Mouse (Mus musculus) CH12.LX (cell line): ENCODE results near the gene Plekhf1. TPM values are rescaled to one million over a fixed set of nuclear protein-coding genes. Genes with fewer than 3 reads are reported as not detected.

Source experiments
- DNase-seq: peaks from one replicate; pipeline ENCODE4 v3.0.0-alpha.2; 2013; ENCODE audit errors: extremely low read depth
- H3K27ac ChIP-seq: 2 replicates; pipeline ENCODE4 v1.5.1; 2012; ENCODE audit warnings: low read depth, mild to moderate bottlenecking, control low read depth, moderate library complexity; ENCODE audit not compliant: insufficient read depth
- H3K27me3 ChIP-seq: replicated peaks from 2 replicates; pipeline ENCODE3; 2012; ENCODE audit warnings: inconsistent platforms
- H3K36me3 ChIP-seq, 2 experiments: replicated peaks in 1 of 2; 2 replicates each; pipeline versions ENCODE3 to v1.6.1; 2012; ENCODE audit warnings: inconsistent platforms in 1 of 2, low read length in 1 of 2, mild to moderate bottlenecking in 1 of 2, mixed read lengths in 1 of 2, moderate library complexity in 1 of 2; ENCODE audit not compliant: control insufficient read depth in 1 of 2, insufficient read depth in 1 of 2
- H3K4me1 ChIP-seq, 2 experiments: 2 replicates each; pipeline ENCODE4 v1.6.1; 2012; ENCODE audit warnings: inconsistent platforms in 1 of 2, moderate library complexity in 1 of 2; ENCODE audit not compliant: insufficient read depth in 2 of 2, control insufficient read depth in 1 of 2
- H3K4me2 ChIP-seq: 2 replicates; pipeline ENCODE4 v1.6.1; 2012; ENCODE audit warnings: low read depth, mild to moderate bottlenecking, control low read depth; ENCODE audit not compliant: poor library complexity, insufficient read depth, severe bottlenecking
- H3K4me3 ChIP-seq, 3 experiments: fragments of 150-350 bp in 1 of 3; sonication (generic) in 1 of 3; replicated peaks in 1 of 3; 2 replicates each; pipeline versions ENCODE3 to v1.5.1; 2011 to 2012; ENCODE audit warnings: low read depth in 2 of 3, low read length in 2 of 3, mild to moderate bottlenecking in 2 of 3, moderate library complexity in 2 of 3, control low read depth in 1 of 3, improper control_type of control experiment in 1 of 3, inconsistent platforms in 1 of 3, mixed read lengths in 1 of 3; ENCODE audit not compliant: poor library complexity in 1 of 3
- H3K79me2 ChIP-seq: replicated peaks from 2 replicates; pipeline ENCODE4 v1.6.1; 2012; ENCODE audit warnings: mild to moderate bottlenecking, moderate library complexity; ENCODE audit not compliant: control insufficient read depth, poor library complexity, insufficient read depth, severe bottlenecking; ENCODE audit errors: extremely low read depth
- H3K9ac ChIP-seq: 2 replicates; pipeline ENCODE4 v1.6.1; 2012; ENCODE audit warnings: low read depth, mild to moderate bottlenecking, control low read depth, moderate library complexity; ENCODE audit not compliant: insufficient read depth
- H3K9me3 ChIP-seq: replicated peaks from 2 replicates; pipeline ENCODE3; 2012; ENCODE audit warnings: low read length, inconsistent platforms, mixed read lengths
- CTCF ChIP-seq, 2 experiments: IDR thresholded peaks in 1 of 2; conservative IDR thresholded peaks in 1 of 2; 2 replicates each; pipeline ENCODE4 v1.5.1; 2011 to 2012; ENCODE audit warnings: low read depth in 2 of 2, low read length in 2 of 2, improper control_type of control experiment in 1 of 2, inconsistent platforms in 1 of 2, mild to moderate bottlenecking in 1 of 2, moderate library complexity in 1 of 2
- ELF1 ChIP-seq: IDR thresholded peaks from 2 replicates; pipeline ENCODE4 v1.6.1; 2014; ENCODE audit warnings: low read depth, mild to moderate bottlenecking, inconsistent platforms, low read length, improper control_type of control experiment
- ETS1 ChIP-seq: conservative IDR thresholded peaks from 2 replicates; pipeline ENCODE4 v1.6.1; 2012; ENCODE audit warnings: low read depth, mild to moderate bottlenecking, inconsistent platforms, low read length, improper control_type of control experiment, moderate library complexity
- JUN ChIP-seq: IDR thresholded peaks from 2 replicates; pipeline ENCODE4 v1.6.1; 2011; ENCODE audit warnings: low read depth, mild to moderate bottlenecking, low read length, improper control_type of control experiment, moderate library complexity; ENCODE audit not compliant: insufficient read depth
- KAT2A ChIP-seq: IDR thresholded peaks from 2 replicates; pipeline ENCODE4 v1.6.1; 2012; ENCODE audit warnings: low read length, improper control_type of control experiment, inconsistent platforms; ENCODE audit not compliant: insufficient replicate concordance
- MXI1 ChIP-seq: IDR thresholded peaks from 2 replicates; pipeline ENCODE4 v1.6.1; 2011; ENCODE audit warnings: mild to moderate bottlenecking, low read depth, low read length, improper control_type of control experiment
- MYC ChIP-seq: IDR thresholded peaks from 2 replicates; pipeline ENCODE4 v1.6.1; 2011; ENCODE audit warnings: low read depth, mild to moderate bottlenecking, improper control_type of control experiment, low read length
- NELFE ChIP-seq: IDR thresholded peaks from 2 replicates; pipeline ENCODE4 v1.6.1; 2011; ENCODE audit warnings: low read depth, low read length, improper control_type of control experiment
- POLR2A ChIP-seq: IDR thresholded peaks from 2 replicates; pipeline ENCODE4 v1.6.1; 2011; ENCODE audit warnings: low read depth, mild to moderate bottlenecking, improper control_type of control experiment, low read length
- POLR2AphosphoS2 ChIP-seq: IDR thresholded peaks from 2 replicates; pipeline ENCODE4 v1.6.1; 2011; ENCODE audit warnings: low read depth, low read length, improper control_type of control experiment
- RAD21 ChIP-seq: IDR thresholded peaks from 2 replicates; pipeline ENCODE4 v1.6.1; 2011; ENCODE audit warnings: low read depth, mild to moderate bottlenecking, low read length, improper control_type of control experiment, moderate library complexity
- RCOR1 ChIP-seq: conservative IDR thresholded peaks from 2 replicates; pipeline ENCODE4 v1.6.1; 2012; ENCODE audit warnings: low read depth, mild to moderate bottlenecking, inconsistent platforms, low read length, improper control_type of control experiment
- SIN3A ChIP-seq: IDR thresholded peaks from 2 replicates; pipeline ENCODE4 v1.6.1; 2012; ENCODE audit warnings: low read length, improper control_type of control experiment, inconsistent platforms
- SMC3 ChIP-seq: IDR thresholded peaks from 2 replicates; pipeline ENCODE4 v1.6.1; 2011; ENCODE audit warnings: low read depth, low read length, improper control_type of control experiment
- TBP ChIP-seq: conservative IDR thresholded peaks from 2 replicates; pipeline ENCODE4 v1.6.1; 2011; ENCODE audit warnings: low read depth, low read length, improper control_type of control experiment
- UBTF ChIP-seq: IDR thresholded peaks from 2 replicates; pipeline ENCODE4 v1.6.1; 2012; ENCODE audit warnings: low read depth, mild to moderate bottlenecking, inconsistent platforms, low read length, improper control_type of control experiment, moderate library complexity
- ZKSCAN1 ChIP-seq: IDR thresholded peaks from 2 replicates; pipeline ENCODE4 v1.6.1; 2012; ENCODE audit warnings: low read depth, inconsistent platforms, low read length, improper control_type of control experiment, borderline replicate concordance
- dilution Hi-C: fragments of 300-500 bp; cut with MboI; formaldehyde crosslinking; loops from 2 replicates; pipeline ENCODE4 v1.14.3; 2020; ENCODE audit warnings: low sequenced_read_pairs; ENCODE audit not compliant: extremely low pct_unique_long_range_greater_than_20kb, extremely low pct_ligation_motif_present
- in situ Hi-C: fragments of 300-500 bp; cut with MboI; formaldehyde crosslinking; loops from 3 replicates; pipeline ENCODE4 v1.14.3; 2019; ENCODE audit warnings: low sequenced_read_pairs, low pct_ligation_motif_present, low pct_unique_long_range_greater_than_20kb, mixed read lengths
- polyA plus RNA-seq: library from polyadenylated mRNA; unstranded; fragments of >175 nt; gene quantifications from 2 replicates; pipeline ENCODE4 v1.2.1, GENCODE M21; 2012; ENCODE audit warnings: low read depth; ENCODE audit not compliant: insufficient read length
- total RNA-seq, 2 experiments: library from RNA; depleted of rRNA; stranded (reverse); fragments of 300-350 nt in 1 of 2; fragments of >200 nt in 1 of 2; gene quantifications; 2 replicates each; pipeline ENCODE4 v1.2.3; 2012 to 2014

Plekhf1 gene
- total and polyA plus RNA-seq, 3 experiments, result 0.16 to 0.72 TPM; not detected in 1

- peaks cover 3 to 43% of the 10 kb centered on the region in 2 experiments for H3K36me3 ChIP-seq
- no peaks in the 10 kb centered on the region for H3K79me2 ChIP-seq
- no peak overlapping the region for H3K4me3 ChIP-seq
- H3K4me2 ChIP-seq, result no peak overlapping the region
- peaks cover 2% of the 10 kb centered on the region for H3K9me3 ChIP-seq
- H3K27ac ChIP-seq, result no peak overlapping the region
- no peak for TF ChIP-seq RAD21
- TF ChIP-seq POLR2A, result no peak
- no peak for TF ChIP-seq SMC3
- no peak for TF ChIP-seq SIN3A
- TF ChIP-seq ETS1, result no peak
- dilution Hi-C loops, result no loop called here
- no peak overlapping the region for H3K9ac ChIP-seq
- DNase-seq, result no peak
- no peaks in the 10 kb centered on the region for H3K27me3 ChIP-seq
- peaks cover 4 to 23% of the 10 kb centered on the region in 2 experiments; a peak in 3 of 4 replicates for H3K4me1 ChIP-seq
- in situ Hi-C loops, result no loop called here
Measured at GRCm38 (mm10) chr7:38188281-38189075, 39.3 kb downstream of the Plekhf1 start.

GRCm38 (mm10) chr7:38187796-38188195 is 40.0 kb downstream of the Plekhf1 start:
- H3K9me3 ChIP-seq, result peaks cover 2% of the 10 kb centered on the region
- peaks cover 3 to 41% of the 10 kb centered on the region in 2 experiments for H3K36me3 ChIP-seq
- dilution Hi-C loops, result no loop called here
- no peak overlapping the region for H3K27ac ChIP-seq
- H3K4me2 ChIP-seq, result no peak overlapping the region
- no peak for TF ChIP-seq ELF1
- TF ChIP-seq JUN, result no peak
- no peak for TF ChIP-seq UBTF
- no peak for TF ChIP-seq SMC3
- no peak for TF ChIP-seq KAT2A
- TF ChIP-seq RAD21, result no peak
- TF ChIP-seq SIN3A, result no peak
- no peak for TF ChIP-seq ZKSCAN1
- TF ChIP-seq NELFE, result no peak
- no peak for TF ChIP-seq RCOR1
- TF ChIP-seq MXI1, result no peak
- no peak for TF ChIP-seq TBP
- no peak for TF ChIP-seq POLR2AphosphoS2
- TF ChIP-seq POLR2A, result no peak
- no peak for TF ChIP-seq MYC
- no peak for TF ChIP-seq CTCF (conservative IDR thresholded peaks at IDR 0.05 in 1 of 2, IDR thresholded peaks at IDR 0.05 in 1 of 2; ENCODE audit: low read depth in 2 of 2, low read length in 2 of 2)
- no peaks in the 10 kb centered on the region for H3K79me2 ChIP-seq
- H3K4me1 ChIP-seq, result peaks cover 4 to 20% of the 10 kb centered on the region in 2 experiments; a peak in 3 of 4 replicates
- in situ Hi-C loops, result no loop called here
- H3K27me3 ChIP-seq, result no peaks in the 10 kb centered on the region
- H3K4me3 ChIP-seq, result no peak overlapping the region
- DNase-seq, result no peak
- H3K9ac ChIP-seq, result no peak overlapping the region
